Mouse (Mus musculus): ENCODE measurements around the gene Olfr315. TPM values are rescaled to one million over a fixed set of nuclear protein-coding genes. Genes with fewer than 3 reads are reported as not detected.
A peak's percentile ranks its signal among the peaks of the same experiment; 100 is the strongest.
"Not testable (repeated sequence)": the region's sequence is repeated elsewhere in the genome, so short reads cannot be mapped to it uniquely, and the experiment has no call there.

The Olfr315 gene
- polyA plus RNA-seq, 1 experiment from 2014 or later = not detected

GRCm38 (mm10) chr11:58790053-58790452 is 17.1 kb downstream of the Olfr315 start:
- peaks cover 5% of the 10 kb centered on the region for H3K4me1 ChIP-seq
- H3K27me3 ChIP-seq = no peaks in the 10 kb centered on the region
- no peak overlapping the region for H3K4me3 ChIP-seq
- H3K9ac ChIP-seq = no peak overlapping the region
- H3K9me3 ChIP-seq (replicated peaks) = no peaks in the 10 kb centered on the region
- H3K27ac ChIP-seq = no peak overlapping the region
- WGBS = 54% methylated on average over 2 of the region's 2 CpGs
- no peaks in the 10 kb centered on the region for H3K36me3 ChIP-seq (ENCODE audit: poor library complexity, severe bottlenecking)
- no peak for ATAC-seq
- H3K4me2 ChIP-seq = no peak overlapping the region

- no peak overlapping the region for H3K9ac ChIP-seq
- no peaks in the 10 kb centered on the region for H3K9me3 ChIP-seq (replicated peaks)
- H3K36me3 ChIP-seq (ENCODE audit: poor library complexity, severe bottlenecking) = no peaks in the 10 kb centered on the region
- no peak for ATAC-seq
- no peak overlapping the region for H3K27ac ChIP-seq
- no peak overlapping the region for H3K4me2 ChIP-seq
- H3K4me1 ChIP-seq = peaks cover 5% of the 10 kb centered on the region
- H3K27me3 ChIP-seq = no peaks in the 10 kb centered on the region
- H3K4me3 ChIP-seq = no peak overlapping the region
- 84% methylated on average over 6 of the region's 6 CpGs for WGBS
Observed at GRCm38 (mm10) chr11:58790646-58791045, 17.7 kb downstream of the Olfr315 start.

DNA sequence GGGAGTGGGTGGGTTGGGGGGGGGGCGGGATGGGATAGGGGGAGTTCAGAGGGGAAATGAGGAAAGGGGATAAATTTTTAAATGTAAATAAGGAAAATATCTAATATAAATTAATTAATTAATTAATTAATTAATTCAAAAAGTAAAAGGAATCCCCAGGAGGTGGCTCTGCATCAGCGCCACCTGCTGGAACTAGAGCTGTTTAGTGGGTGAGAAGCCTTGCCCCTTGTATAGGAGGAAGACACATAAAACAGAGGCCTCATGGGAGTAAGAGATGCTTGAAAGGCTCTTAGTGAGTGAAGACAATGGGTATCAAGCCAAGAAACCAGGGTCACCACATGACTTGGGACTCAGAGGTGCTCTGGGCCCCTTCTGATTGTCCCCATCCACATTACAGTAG is 22.9 kb downstream of the Olfr315 start:
- H3K4me3 ChIP-seq = no peak overlapping the region
- H3K27ac ChIP-seq = no peak overlapping the region
- H3K36me3 ChIP-seq (ENCODE audit: poor library complexity, severe bottlenecking) = no peaks in the 10 kb centered on the region
- no peak overlapping the region for H3K9ac ChIP-seq
- H3K27me3 ChIP-seq = no peaks in the 10 kb centered on the region
- H3K4me1 ChIP-seq = no peaks in the 10 kb centered on the region
- H3K4me2 ChIP-seq = no peak overlapping the region
- 90% methylated on average over 2 of the region's 2 CpGs for WGBS
- H3K9me3 ChIP-seq (replicated peaks) = no peaks in the 10 kb centered on the region
- no peak for ATAC-seq

GRCm38 (mm10) chr11:58796850-58797249 is 23.9 kb downstream of the Olfr315 start:
- H3K4me2 ChIP-seq = no peak overlapping the region
- no peaks in the 10 kb centered on the region for H3K9me3 ChIP-seq (replicated peaks)
- H3K4me3 ChIP-seq = no peak overlapping the region
- no peak for ATAC-seq
- H3K4me1 ChIP-seq = peaks cover 4% of the 10 kb centered on the region
- H3K9ac ChIP-seq = no peak overlapping the region
- H3K36me3 ChIP-seq (ENCODE audit: poor library complexity, severe bottlenecking) = no peaks in the 10 kb centered on the region
- H3K27me3 ChIP-seq = no peaks in the 10 kb centered on the region
- no peak overlapping the region for H3K27ac ChIP-seq
- 82% methylated on average over 7 of the region's 7 CpGs for WGBS

GRCm38 (mm10) chr11:58799747-58800146 is 26.8 kb downstream of the Olfr315 start:
- no peaks in the 10 kb centered on the region for H3K36me3 ChIP-seq (ENCODE audit: poor library complexity, severe bottlenecking)
- ATAC-seq = no peak
- no peak overlapping the region for H3K4me2 ChIP-seq
- H3K9ac ChIP-seq = no peak overlapping the region
- no peak overlapping the region for H3K4me3 ChIP-seq
- H3K27me3 ChIP-seq = no peaks in the 10 kb centered on the region
- WGBS = 83% methylated on average over 5 of the region's 5 CpGs
- H3K4me1 ChIP-seq = peaks cover 9% of the 10 kb centered on the region
- H3K9me3 ChIP-seq (replicated peaks) = no peaks in the 10 kb centered on the region
- no peak overlapping the region for H3K27ac ChIP-seq

DNA sequence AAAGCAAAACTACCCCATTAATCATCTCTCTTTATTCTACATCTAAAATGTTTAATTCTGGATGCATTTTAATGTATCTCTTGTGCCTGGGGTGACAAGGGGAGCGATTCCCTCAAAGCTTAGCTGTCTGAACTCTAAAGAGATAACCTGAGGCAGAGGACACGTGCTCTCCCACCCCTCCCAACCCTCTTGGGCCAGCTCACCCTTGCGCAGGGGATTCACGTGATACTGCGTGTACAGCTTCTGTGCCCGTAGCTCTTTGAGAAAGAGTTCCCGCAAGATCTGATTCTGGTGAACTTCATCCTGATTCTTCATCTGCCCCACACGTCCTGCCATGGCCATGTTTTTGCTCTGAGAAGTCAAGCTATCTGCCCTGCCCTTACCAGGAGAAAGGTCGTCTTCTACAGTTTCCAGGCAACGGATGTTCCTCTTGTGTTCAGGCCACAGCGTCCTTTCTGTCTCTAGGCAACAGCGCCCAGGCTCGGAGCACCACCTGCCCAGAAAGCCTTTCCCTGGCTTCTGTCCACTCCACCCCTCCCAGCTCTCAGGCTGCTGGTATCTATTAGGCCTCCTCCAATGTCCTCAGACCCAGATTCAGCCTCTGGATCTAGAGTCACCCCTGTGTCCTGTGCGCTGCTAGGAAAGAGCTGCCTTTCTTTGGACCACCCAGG is 28.7 kb downstream of the Olfr315 start, which contains the start of gene Fam183b:
Gene Fam183b (minus strand): TSS at position 403 of the 671 bp plus-strand sequence.
- no peak within 1 kb of the TSS for H3K9ac ChIP-seq
- no peak within 1 kb of the TSS for H3K27ac ChIP-seq
- H3K27me3 ChIP-seq = no peaks in the 10 kb centered on the region
- peak within 1 kb of the TSS; percentile 39 for H3K4me2 ChIP-seq
- ATAC-seq = peak; percentile 53; the same call in 1 of the 2 replicates
- H3K4me1 ChIP-seq = peaks cover 9% of the 10 kb centered on the region
- WGBS = 32% methylated on average over 14 of the region's 14 CpGs
- no peaks in the 10 kb centered on the region for H3K36me3 ChIP-seq (ENCODE audit: poor library complexity, severe bottlenecking)
- peak within 1 kb of the TSS; percentile 13; the same call in 1 of the 2 replicates for H3K4me3 ChIP-seq
- H3K9me3 ChIP-seq (replicated peaks) = no peaks in the 10 kb centered on the region

- ATAC-seq = no peak
- H3K9ac ChIP-seq = no peak overlapping the region
- no peaks in the 10 kb centered on the region for H3K27me3 ChIP-seq
- no peak overlapping the region for H3K27ac ChIP-seq
- H3K36me3 ChIP-seq (ENCODE audit: poor library complexity, severe bottlenecking) = no peaks in the 10 kb centered on the region
- H3K4me3 ChIP-seq = no peak overlapping the region
- H3K4me2 ChIP-seq = no peak overlapping the region
- H3K9me3 ChIP-seq (replicated peaks) = no peaks in the 10 kb centered on the region
- WGBS = 80% methylated on average over 4 of the region's 4 CpGs
- peaks cover 9% of the 10 kb centered on the region for H3K4me1 ChIP-seq
Observed at GRCm38 (mm10) chr11:58803871-58804270, 30.9 kb downstream of the Olfr315 start.

DNA sequence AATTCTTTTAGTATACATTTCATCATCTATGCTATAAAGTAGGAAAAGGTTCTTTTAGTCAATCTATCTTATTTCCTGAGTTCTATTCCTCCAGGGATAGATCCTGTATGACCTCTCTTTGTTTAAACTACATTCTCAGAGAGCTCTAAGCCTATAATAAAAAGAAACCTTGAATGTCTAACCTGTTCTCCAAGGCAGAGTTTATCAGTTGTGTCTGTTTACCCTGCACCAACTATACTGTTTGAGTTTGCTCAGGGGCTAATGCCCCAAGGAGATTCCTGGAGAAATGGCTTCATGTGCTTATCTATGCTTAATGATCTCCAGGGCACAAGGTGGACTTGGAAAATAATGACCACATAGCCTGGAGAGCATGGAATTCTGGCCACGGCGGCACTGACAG is 31.4 kb downstream of the Olfr315 start:
- WGBS = 89% methylated on average over 2 of the region's 2 CpGs

DNA sequence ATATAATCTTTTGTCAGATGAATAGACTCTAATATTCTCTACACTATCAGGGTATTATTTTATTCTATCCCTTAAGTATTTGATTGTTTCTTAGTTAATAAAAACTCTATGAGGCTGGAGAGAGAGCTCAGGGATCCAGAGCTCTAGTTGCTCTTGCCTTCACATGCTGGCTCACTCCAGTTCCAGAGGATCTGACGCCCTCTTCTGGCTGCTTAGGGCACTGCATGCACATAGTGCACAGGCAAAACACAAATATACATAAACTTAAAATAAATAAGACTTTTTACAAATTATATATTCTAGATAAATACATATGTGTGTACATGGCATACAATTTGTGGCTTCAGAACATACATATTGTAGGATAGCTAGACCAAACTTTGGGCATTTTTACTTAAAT is 39.0 kb downstream of the Olfr315 start:
- Histone ChIP-seq H3K9ac (no peak overlapping the region), H3K27ac (no peak overlapping the region), H3K9me3 (replicated peaks) (no peaks in the 10 kb centered on the region), H3K36me3 (ENCODE audit: poor library complexity, severe bottlenecking) (no peaks in the 10 kb centered on the region), H3K4me3 (no peak overlapping the region), H3K4me2 (no peak overlapping the region), H3K4me1 (no peaks in the 10 kb centered on the region), H3K27me3 (no peaks in the 10 kb centered on the region)
- 4% methylated on average over 1 of the region's 1 CpGs for WGBS
- no peak for ATAC-seq

More for the DNA sequence above, 31.4 kb downstream of the Olfr315 start:
- Histone ChIP-seq H3K4me3 (no peak overlapping the region), H3K27me3 (no peaks in the 10 kb centered on the region), H3K4me1 (peaks cover 9% of the 10 kb centered on the region), H3K4me2 (no peak overlapping the region), H3K36me3 (ENCODE audit: poor library complexity, severe bottlenecking) (no peaks in the 10 kb centered on the region), H3K9me3 (replicated peaks) (no peaks in the 10 kb centered on the region), H3K27ac (no peak overlapping the region), H3K9ac (no peak overlapping the region)
- no peak for ATAC-seq

- H3K4me3 ChIP-seq; H3K9ac ChIP-seq; H3K27ac ChIP-seq; H3K4me2 ChIP-seq; H3K27me3 ChIP-seq; ATAC-seq; H3K4me1 ChIP-seq; H3K9me3 ChIP-seq (replicated peaks); H3K36me3 ChIP-seq (ENCODE audit: poor library complexity, severe bottlenecking): not testable (repeated sequence)
- WGBS = 46% methylated on average over 1 of the region's 1 CpGs
Observed at GRCm38 (mm10) chr11:58814700-58815099, 41.7 kb downstream of the Olfr315 start, which contains the start of gene Olfr313. Gene Olfr313, plus strand, starts transcription at chr11:58815000.

GRCm38 (mm10) chr11:58815676-58816075 is 42.7 kb downstream of the Olfr315 start:
- H3K9ac ChIP-seq = no peak overlapping the region
- no peaks in the 10 kb centered on the region for H3K36me3 ChIP-seq (ENCODE audit: poor library complexity, severe bottlenecking)
- 90% methylated on average over 1 of the region's 1 CpGs for WGBS
- no peak overlapping the region for H3K27ac ChIP-seq
- no peaks in the 10 kb centered on the region for H3K4me1 ChIP-seq
- no peak for ATAC-seq
- no peak overlapping the region for H3K4me2 ChIP-seq
- no peaks in the 10 kb centered on the region for H3K9me3 ChIP-seq (replicated peaks)
- no peak overlapping the region for H3K4me3 ChIP-seq
- no peaks in the 10 kb centered on the region for H3K27me3 ChIP-seq

DNA sequence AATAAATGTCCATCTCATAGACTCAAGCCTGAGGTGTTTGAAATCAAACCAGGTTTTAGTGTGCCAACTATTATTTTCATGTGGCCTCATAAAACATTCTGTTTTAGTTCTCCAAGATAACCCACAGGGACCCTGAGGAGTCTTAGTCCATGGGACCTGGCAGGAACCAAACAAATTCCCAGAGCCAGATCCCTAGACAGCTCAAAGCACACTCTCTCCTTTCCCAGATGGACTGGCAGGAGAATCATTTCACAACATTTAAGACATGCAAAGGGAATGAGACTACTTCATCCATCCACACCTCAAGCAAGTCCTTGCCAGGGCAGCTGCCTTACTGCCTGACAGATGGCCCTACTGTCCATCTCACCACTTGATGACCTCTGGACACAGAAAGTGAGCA is 55.9 kb downstream of the Olfr315 start, which contains the start of gene Olfr312:
Gene Olfr312 (plus strand): TSS at position 301 of the 400 bp plus-strand sequence.
- not testable (repeated sequence) for ATAC-seq, H3K27me3 ChIP-seq

DNA sequence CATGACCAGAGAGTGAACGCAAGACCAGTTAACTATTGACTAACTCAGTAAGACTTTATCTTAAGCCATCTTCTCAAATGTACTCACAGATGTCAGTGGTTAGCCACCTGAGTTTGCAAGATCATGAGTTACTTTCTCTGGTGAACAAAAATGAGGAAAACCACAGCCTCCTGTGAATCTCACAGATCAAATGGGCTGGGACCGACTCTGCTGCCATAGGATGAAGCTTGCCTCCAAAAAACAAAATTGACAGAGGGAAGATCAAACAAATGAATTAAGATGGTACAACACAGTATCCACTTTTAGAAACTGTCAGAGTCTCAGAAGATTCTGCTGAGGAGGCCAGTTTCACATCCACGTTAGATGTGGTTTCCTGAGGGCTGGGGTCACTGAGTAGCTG is 56.8 kb downstream of the Olfr315 start:
- H3K27ac ChIP-seq = no peak overlapping the region
- H3K4me2 ChIP-seq = no peak overlapping the region
- ATAC-seq = no peak
- H3K27me3 ChIP-seq = no peaks in the 10 kb centered on the region
- no peaks in the 10 kb centered on the region for H3K4me1 ChIP-seq
- H3K4me3 ChIP-seq = no peak overlapping the region
- no peaks in the 10 kb centered on the region for H3K9me3 ChIP-seq (replicated peaks)
- no peak overlapping the region for H3K9ac ChIP-seq
- WGBS = 87% methylated on average over 3 of the region's 3 CpGs
- no peaks in the 10 kb centered on the region for H3K36me3 ChIP-seq (ENCODE audit: poor library complexity, severe bottlenecking)

More for the DNA sequence above, 55.9 kb downstream of the Olfr315 start, which contains the start of gene Olfr312:
- H3K4me1 ChIP-seq; H3K4me2 ChIP-seq; H3K9me3 ChIP-seq (replicated peaks); H3K9ac ChIP-seq; H3K36me3 ChIP-seq (ENCODE audit: poor library complexity, severe bottlenecking); H3K4me3 ChIP-seq; H3K27ac ChIP-seq: not testable (repeated sequence)
